Mouse (Mus musculus): ENCODE data around the gene Abca4. TPM values are rescaled to one million over a fixed set of nuclear protein-coding genes. Genes with fewer than 3 reads are reported as not detected.

The Abca4 gene
- polyA plus RNA-seq, 1 experiment from 2014 or later, result 3.3 TPM

GRCm38 (mm10) chr3:122027776-122028175 lies 16.5 kb upstream of the Abca4 start:
- 98% methylated on average over 8 of the region's 8 CpGs for WGBS
- Histone ChIP-seq H3K36me3 (no peaks in the 10 kb centered on the region), H3K4me2 (no peak overlapping the region), H3K27me3 (no peaks in the 10 kb centered on the region), H3K4me3 (no peak overlapping the region), H3K27ac (replicated peaks) (no peak overlapping the region), H3K4me1 (replicated peaks) (no peaks in the 10 kb centered on the region), H3K9ac (no peak overlapping the region), H3K9me3 (no peaks in the 10 kb centered on the region)
- ATAC-seq (ENCODE audit: low FRiP score, low read depth), result no peak

- Histone ChIP-seq H3K4me2 (no peak overlapping the region), H3K4me1 (replicated peaks) (0 out of 2 replicates have a peak, but pooled peaks cover 5% of the 10 kb centered on the region), H3K4me3 (no peak overlapping the region), H3K9ac (no peak overlapping the region), H3K27ac (replicated peaks) (no peak overlapping the region), H3K27me3 (0 out of 2 replicates have a peak, but pooled peaks cover 3% of the 10 kb centered on the region), H3K9me3 (no peaks in the 10 kb centered on the region), H3K36me3 (no peaks in the 10 kb centered on the region)
- WGBS, result 43% methylated on average over 9 of the region's 9 CpGs
- no peak for ATAC-seq (ENCODE audit: low FRiP score, low read depth)
Observed at GRCm38 (mm10) chr3:122033248-122033837, 10.9 kb upstream of the Abca4 start.

GRCm38 (mm10) chr3:122034240-122034639 lies 10.0 kb upstream of the Abca4 start:
- no peak overlapping the region for H3K4me3 ChIP-seq
- H3K36me3 ChIP-seq, result no peaks in the 10 kb centered on the region
- H3K9me3 ChIP-seq, result no peaks in the 10 kb centered on the region
- H3K27ac ChIP-seq (replicated peaks), result no peak overlapping the region
- no peak overlapping the region for H3K4me2 ChIP-seq
- WGBS, result 87% methylated on average over 5 of the region's 5 CpGs
- H3K9ac ChIP-seq, result no peak overlapping the region
- H3K27me3 ChIP-seq, result 0 out of 2 replicates have a peak, but pooled peaks cover 3% of the 10 kb centered on the region
- 0 out of 2 replicates have a peak, but pooled peaks cover 5% of the 10 kb centered on the region for H3K4me1 ChIP-seq (replicated peaks)
- no peak for ATAC-seq (ENCODE audit: low FRiP score, low read depth)

- no peak overlapping the region for H3K4me2 ChIP-seq
- no peaks in the 10 kb centered on the region for H3K9me3 ChIP-seq
- H3K27ac ChIP-seq (replicated peaks), result no peak overlapping the region
- H3K9ac ChIP-seq, result no peak overlapping the region
- WGBS, result 24% methylated on average over 3 of the region's 3 CpGs
- H3K4me3 ChIP-seq, result no peak overlapping the region
- H3K4me1 ChIP-seq (replicated peaks), result 0 out of 2 replicates have a peak, but pooled peaks cover 5% of the 10 kb centered on the region
- no peak for ATAC-seq (ENCODE audit: low FRiP score, low read depth)
- 0 out of 2 replicates have a peak, but pooled peaks cover 3% of the 10 kb centered on the region for H3K27me3 ChIP-seq
- no peaks in the 10 kb centered on the region for H3K36me3 ChIP-seq
Observed at GRCm38 (mm10) chr3:122035092-122035491, 9.2 kb upstream of the Abca4 start.

- ATAC-seq (ENCODE audit: low FRiP score, low read depth), result no peak
- Histone ChIP-seq H3K36me3 (no peaks in the 10 kb centered on the region), H3K27me3 (peaks cover 21% of the 10 kb centered on the region), H3K9ac (no peak overlapping the region), H3K27ac (replicated peaks) (no peak overlapping the region), H3K4me1 (replicated peaks) (peaks cover 23% of the 10 kb centered on the region), H3K9me3 (no peaks in the 10 kb centered on the region), H3K4me2 (no peak overlapping the region), H3K4me3 (no peak overlapping the region)
- WGBS, result 74% methylated on average over 6 of the region's 6 CpGs
Observed at GRCm38 (mm10) chr3:122040522-122040921, 3.7 kb upstream of the Abca4 start.

GRCm38 (mm10) chr3:122043102-122043501 lies 1.1 kb upstream of the Abca4 start:
- WGBS, result 29% methylated on average over 8 of the region's 8 CpGs
- Histone ChIP-seq H3K27me3 (peaks cover 17% of the 10 kb centered on the region), H3K4me2 (peak overlapping the region; percentile 42; the same call in 1 of the 2 replicates), H3K4me3 (no peak overlapping the region), H3K27ac (replicated peaks) (no peak overlapping the region), H3K9me3 (no peaks in the 10 kb centered on the region), H3K36me3 (no peaks in the 10 kb centered on the region), H3K4me1 (replicated peaks) (peaks cover 49% of the 10 kb centered on the region), H3K9ac (no peak overlapping the region)
- no peak for ATAC-seq (ENCODE audit: low FRiP score, low read depth)

GRCm38 (mm10) chr3:122046187-122046620 lies 2.0 kb downstream of the Abca4 start:
- Histone ChIP-seq H3K4me2 (peak overlapping the region; percentile 40), H3K4me3 (no peak overlapping the region), H3K9me3 (no peaks in the 10 kb centered on the region), H3K27ac (replicated peaks) (no peak overlapping the region), H3K9ac (no peak overlapping the region), H3K4me1 (replicated peaks) (peaks cover 57% of the 10 kb centered on the region), H3K36me3 (no peaks in the 10 kb centered on the region), H3K27me3 (peaks cover 17% of the 10 kb centered on the region)
- peak; percentile 55 for ATAC-seq (ENCODE audit: low FRiP score, low read depth)
- 3% methylated on average over 10 of the region's 10 CpGs for WGBS

- H3K9me3 ChIP-seq, result no peaks in the 10 kb centered on the region
- H3K4me2 ChIP-seq, result no peak overlapping the region
- H3K36me3 ChIP-seq, result no peaks in the 10 kb centered on the region
- H3K9ac ChIP-seq, result no peak overlapping the region
- no peak overlapping the region for H3K27ac ChIP-seq (replicated peaks)
- 39% methylated on average over 7 of the region's 7 CpGs for WGBS
- 0 out of 2 replicates have a peak, but pooled peaks have one; percentile 17 for ATAC-seq (ENCODE audit: low FRiP score, low read depth)
- peaks cover 57% of the 10 kb centered on the region for H3K4me1 ChIP-seq (replicated peaks)
- H3K4me3 ChIP-seq, result no peak overlapping the region
- peaks cover 11% of the 10 kb centered on the region for H3K27me3 ChIP-seq
Observed at GRCm38 (mm10) chr3:122047402-122047801, 3.2 kb downstream of the Abca4 start.

- peaks cover 52% of the 10 kb centered on the region for H3K4me1 ChIP-seq (replicated peaks)
Observed at GRCm38 (mm10) chr3:122047921-122048861, 3.9 kb downstream of the Abca4 start.

GRCm38 (mm10) chr3:122049158-122049557 lies 4.9 kb downstream of the Abca4 start:
- H3K36me3 ChIP-seq, result no peaks in the 10 kb centered on the region
- H3K4me1 ChIP-seq (replicated peaks), result peaks cover 42% of the 10 kb centered on the region
- H3K9ac ChIP-seq, result no peak overlapping the region
- H3K4me2 ChIP-seq, result no peak overlapping the region
- peaks cover 5% of the 10 kb centered on the region; the same call in 1 of the 2 replicates for H3K27me3 ChIP-seq
- H3K27ac ChIP-seq (replicated peaks), result no peak overlapping the region
- H3K9me3 ChIP-seq, result no peaks in the 10 kb centered on the region
- 63% methylated on average over 6 of the region's 6 CpGs for WGBS
- no peak for ATAC-seq (ENCODE audit: low FRiP score, low read depth)
- no peak overlapping the region for H3K4me3 ChIP-seq

More at GRCm38 (mm10) chr3:122047921-122048861, 3.9 kb downstream of the Abca4 start:
- Histone ChIP-seq H3K9me3 (no peaks in the 10 kb centered on the region), H3K4me3 (no peak overlapping the region), H3K9ac (no peak overlapping the region), H3K36me3 (no peaks in the 10 kb centered on the region), H3K27me3 (peaks cover 5% of the 10 kb centered on the region; the same call in 1 of the 2 replicates), H3K4me2 (0 out of 2 replicates have a peak overlapping the region, but pooled peaks have one; percentile 5), H3K27ac (replicated peaks) (peak overlapping the region; percentile 13; the same call in 1 of the 2 replicates)
- peak; percentile 68 for ATAC-seq (ENCODE audit: low FRiP score, low read depth)
- WGBS, result 14% methylated on average over 17 of the region's 17 CpGs

GRCm38 (mm10) chr3:122058439-122059198 lies 14.4 kb downstream of the Abca4 start:
- no peak overlapping the region for H3K9ac ChIP-seq
- H3K27ac ChIP-seq (replicated peaks), result no peak overlapping the region
- no peaks in the 10 kb centered on the region for H3K9me3 ChIP-seq
- no peaks in the 10 kb centered on the region for H3K36me3 ChIP-seq
- WGBS, result 64% methylated on average over 9 of the region's 9 CpGs
- no peak overlapping the region for H3K4me2 ChIP-seq
- H3K4me1 ChIP-seq (replicated peaks), result no peaks in the 10 kb centered on the region
- no peak overlapping the region for H3K4me3 ChIP-seq
- 0 out of 2 replicates have a peak, but pooled peaks cover 6% of the 10 kb centered on the region for H3K27me3 ChIP-seq
- no peak for ATAC-seq (ENCODE audit: low FRiP score, low read depth)
